In genomic region chr2:4529254-4529729, GRCm38 (mm10) we compare ENCODE assay signal across 11 mouse cellular contexts.
DNase-seq lines count a peak whose midpoint lies in the region; ATAC-seq and TF ChIP-seq lines count a peak whose summit lies in the region.
"Had no signal": no experiment of that assay in that cellular context is flagged by ENCODE, and none has a peak within 500 bp of the region (broad histone marks: within the 10 kb centered on the region; RNA-seq: fewer than 3 reads in every experiment).

No protein-coding gene starts in this region.

- DNase-seq in forebrain, embryonic 10.5 days (ENCODE audit: extremely low spot score, low spot score): no peak
- peak; percentile 42 to 52 for DNase-seq in layer of hippocampus, postnatal 10 days (ENCODE audit: low spot score in 2 of 2)
- DNase-seq in adrenal gland, postnatal 36 days: no peak
- no peak for DNase-seq in kidney, postnatal 10 days
- no peak for DNase-seq in ovary, postnatal 10 days (ENCODE audit: low spot score)
- DNase-seq: adrenal gland, adult 2 months; heart, postnatal 14 days had no signal

- no peaks in the 10 kb centered on the region for H3K9me3 ChIP-seq in intestine, postnatal 0 days (ENCODE audit: control insufficient read depth)
- H3K9me3 ChIP-seq in intestine, embryonic 15.5 days: no peaks in the 10 kb centered on the region
- no peaks in the 10 kb centered on the region; the same call in 1 of the 2 replicates for H3K9me3 ChIP-seq in forebrain, embryonic 10.5 days
- H3K9me3 ChIP-seq in neural tube, embryonic 15.5 days (replicated peaks): no peaks in the 10 kb centered on the region

- 0 out of 2 replicates have a peak, but pooled peaks have one; percentile 19 for ATAC-seq in intestine, postnatal 0 days
- no peak; the same call in 1 of the 2 replicates for ATAC-seq in intestine, embryonic 15.5 days
- peak; percentile 77 for ATAC-seq in neural tube, embryonic 15.5 days (ENCODE audit: low FRiP score)

- no peaks in the 10 kb centered on the region for H3K4me1 ChIP-seq in intestine, postnatal 0 days (replicated peaks; ENCODE audit: control insufficient read depth, insufficient read depth, low read length)
- H3K4me1 ChIP-seq in intestine, embryonic 15.5 days (replicated peaks): no peaks in the 10 kb centered on the region
- H3K4me1 ChIP-seq in forebrain, embryonic 10.5 days: peaks cover 20% of the 10 kb centered on the region
- peaks cover 9% of the 10 kb centered on the region for H3K4me1 ChIP-seq in neural tube, embryonic 15.5 days
- H3K4me1 ChIP-seq: limb, embryonic 13.5 days had no signal

- TF ChIP-seq CTCF in intestine, postnatal 0 days (IDR thresholded peaks at IDR 0.05; ENCODE audit: low read depth): no peak

- no peaks in the 10 kb centered on the region for H3K27me3 ChIP-seq in intestine, postnatal 0 days (replicated peaks; ENCODE audit: control insufficient read depth, insufficient read depth, low read length)
- no peaks in the 10 kb centered on the region for H3K27me3 ChIP-seq in intestine, embryonic 15.5 days (replicated peaks)
- no peaks in the 10 kb centered on the region for H3K27me3 ChIP-seq in forebrain, embryonic 10.5 days (ENCODE audit: poor library complexity, severe bottlenecking)
- H3K27me3 ChIP-seq in neural tube, embryonic 15.5 days (replicated peaks): no peaks in the 10 kb centered on the region
- H3K27me3 ChIP-seq: limb, embryonic 13.5 days had no signal

- 76% methylated on average over 9 of the region's 9 CpGs for WGBS in intestine, postnatal 0 days
- 72% methylated on average over 9 of the region's 9 CpGs for WGBS in intestine, embryonic 15.5 days
- 54% methylated on average over 9 of the region's 9 CpGs for whole genome bisulfite sequencing in forebrain, embryonic 10.5 days
- whole genome bisulfite sequencing in neural tube, embryonic 15.5 days: 38% methylated on average over 9 of the region's 9 CpGs

- H3K36me3 ChIP-seq in intestine, postnatal 0 days (ENCODE audit: control insufficient read depth, insufficient read depth): no peaks in the 10 kb centered on the region
- no peaks in the 10 kb centered on the region for H3K36me3 ChIP-seq in intestine, embryonic 15.5 days
- peaks cover 56% of the 10 kb centered on the region for H3K36me3 ChIP-seq in forebrain, embryonic 10.5 days (replicated peaks)
- H3K36me3 ChIP-seq in neural tube, embryonic 15.5 days: peaks cover 28% of the 10 kb centered on the region

- no peak overlapping the region for H3K4me3 ChIP-seq in intestine, postnatal 0 days (ENCODE audit: low read depth, low read length)
- H3K4me3 ChIP-seq in intestine, embryonic 15.5 days (replicated peaks): no peak overlapping the region
- no peak overlapping the region for H3K4me3 ChIP-seq in forebrain, embryonic 10.5 days
- H3K4me3 ChIP-seq in neural tube, embryonic 15.5 days (replicated peaks): no peak overlapping the region
- H3K4me3 ChIP-seq: limb, embryonic 13.5 days had no signal

- no peak overlapping the region for H3K9ac ChIP-seq in intestine, postnatal 0 days (ENCODE audit: low read depth, low read length)
- no peak overlapping the region for H3K9ac ChIP-seq in intestine, embryonic 15.5 days
- no peak overlapping the region for H3K9ac ChIP-seq in neural tube, embryonic 15.5 days (replicated peaks)
- H3K9ac ChIP-seq: limb, embryonic 13.5 days had no signal

- H3K27ac ChIP-seq in intestine, postnatal 0 days (ENCODE audit: low read depth, low read length): no peak overlapping the region
- no peak overlapping the region for H3K27ac ChIP-seq in intestine, embryonic 15.5 days
- H3K27ac ChIP-seq in forebrain, embryonic 10.5 days: peak overlapping the region; percentile 79
- H3K27ac ChIP-seq in neural tube, embryonic 15.5 days (replicated peaks): peak overlapping the region; percentile 43; the same call in 1 of the 2 replicates
- H3K27ac ChIP-seq: limb, embryonic 13.5 days had no signal

- no peak overlapping the region for H3K4me2 ChIP-seq in intestine, postnatal 0 days (replicated peaks; ENCODE audit: low read depth)
- no peak overlapping the region for H3K4me2 ChIP-seq in intestine, embryonic 15.5 days (replicated peaks)
- no peak overlapping the region for H3K4me2 ChIP-seq in neural tube, embryonic 15.5 days
- H3K4me2 ChIP-seq: limb, embryonic 13.5 days had no signal

Comparison
In these comparisons a context has a peak if more than half of its experiments do, and no peak if none do; other contexts are left out.
1. H3K27ac ChIP-seq: peak in forebrain, embryonic 10.5 days (single experiment) and neural tube, embryonic 15.5 days (single experiment); none in intestine, postnatal 0 days (single experiment) and intestine, embryonic 15.5 days (single experiment).
2. DNase-seq: peak in layer of hippocampus, postnatal 10 days (2 of 2); none in forebrain, embryonic 10.5 days (single experiment), adrenal gland, postnatal 36 days (0 of 2), kidney, postnatal 10 days (single experiment) and ovary, postnatal 10 days (single experiment).